Mouse (Mus musculus) left cerebral cortex, postnatal 4 days (tissue): Measurements from ENCODE around the gene Slc12a5. TPM values are rescaled to one million over a fixed set of nuclear protein-coding genes. Genes with fewer than 3 reads are reported as not detected.

Source experiments
- DNase-seq: peaks from one replicate; pipeline ENCODE4 v3.0.0-alpha.2; 2022
- intact Hi-C: fragments of 180-260 bp; cut with DNase I; formaldehyde crosslinking; loops from one replicate; pipeline ENCODE4 v1.15.1; 2025
- total RNA-seq, 2 experiments: library from RNA; stranded (reverse); gene quantifications; 2 replicates each; pipeline ENCODE4 v1.2.3; 2021

Gene Slc12a5
- total RNA-seq, 2 experiments from 2014 or later, result 158 to 181 TPM

GRCm38 (mm10) chr2:165014935-165015334 is 54.3 kb downstream of the Slc12a5 start:
- DNase-seq, result no peak
- intact Hi-C loops, result no loop called here

DNA sequence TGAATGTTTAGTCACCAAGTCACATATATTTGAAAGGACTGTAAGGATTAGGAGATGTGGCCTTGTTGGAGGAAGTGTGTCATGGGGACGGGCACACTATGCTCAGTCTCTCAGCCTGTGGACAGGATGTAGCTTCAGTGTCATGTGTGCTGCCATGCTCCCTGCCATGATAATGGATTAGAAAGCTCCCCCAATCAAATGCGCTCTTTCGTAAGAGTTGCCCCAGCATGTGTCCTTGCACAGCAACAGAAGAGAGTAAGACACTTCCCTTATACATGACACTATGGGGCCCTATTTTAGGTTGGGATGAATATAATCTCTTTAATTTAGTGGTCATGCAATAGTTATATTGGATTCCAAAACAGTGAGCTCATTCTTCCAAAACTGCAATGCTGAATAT is 59.9 kb downstream of the Slc12a5 start:
- intact Hi-C loops, result no loop called here
- no peak for DNase-seq

DNA sequence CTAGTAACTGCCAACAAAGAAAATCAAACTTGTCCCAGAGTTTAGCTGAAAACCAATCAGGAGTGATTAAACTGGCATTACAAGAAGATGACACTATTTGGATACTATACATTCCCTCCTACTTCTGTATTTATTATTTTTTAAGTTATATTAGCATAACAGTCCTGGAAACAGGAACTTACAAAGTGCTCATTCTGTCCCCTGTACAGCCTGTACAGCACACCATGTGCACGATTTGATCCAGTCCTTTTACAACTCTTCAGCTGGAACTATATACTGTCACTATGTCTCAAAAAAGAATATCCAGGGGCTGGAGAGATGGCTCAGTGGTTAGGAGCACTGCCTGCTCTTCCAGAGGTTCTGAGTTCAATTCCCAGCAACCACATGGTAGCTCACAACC is 66.6 kb downstream of the Slc12a5 start:
- DNase-seq, result no peak
- intact Hi-C loops, result no loop called here

GRCm38 (mm10) chr2:165032533-165032932 is 71.9 kb downstream of the Slc12a5 start:
- no peak for DNase-seq
- intact Hi-C loops, result no loop called here

DNA sequence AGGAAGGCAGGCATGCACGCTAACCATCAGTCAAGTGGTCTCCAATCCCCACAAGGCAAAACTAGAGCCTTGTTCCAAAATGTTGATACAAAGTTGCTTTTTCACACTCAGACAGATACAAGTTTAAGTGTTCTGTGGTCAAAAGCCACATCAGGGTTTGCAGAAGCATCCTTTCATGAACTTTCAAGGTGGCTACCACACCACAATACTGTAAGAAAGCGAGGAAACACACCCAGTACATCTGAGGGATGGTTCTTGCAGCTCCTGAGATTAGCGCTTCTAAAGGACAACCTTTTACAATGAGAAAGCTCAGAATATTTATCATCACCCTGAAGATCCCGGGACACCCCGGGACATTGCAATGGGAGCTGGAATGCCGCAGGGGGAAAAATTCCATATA is 72.7 kb downstream of the Slc12a5 start:
- intact Hi-C loops, result no loop called here
- no peak for DNase-seq

DNA sequence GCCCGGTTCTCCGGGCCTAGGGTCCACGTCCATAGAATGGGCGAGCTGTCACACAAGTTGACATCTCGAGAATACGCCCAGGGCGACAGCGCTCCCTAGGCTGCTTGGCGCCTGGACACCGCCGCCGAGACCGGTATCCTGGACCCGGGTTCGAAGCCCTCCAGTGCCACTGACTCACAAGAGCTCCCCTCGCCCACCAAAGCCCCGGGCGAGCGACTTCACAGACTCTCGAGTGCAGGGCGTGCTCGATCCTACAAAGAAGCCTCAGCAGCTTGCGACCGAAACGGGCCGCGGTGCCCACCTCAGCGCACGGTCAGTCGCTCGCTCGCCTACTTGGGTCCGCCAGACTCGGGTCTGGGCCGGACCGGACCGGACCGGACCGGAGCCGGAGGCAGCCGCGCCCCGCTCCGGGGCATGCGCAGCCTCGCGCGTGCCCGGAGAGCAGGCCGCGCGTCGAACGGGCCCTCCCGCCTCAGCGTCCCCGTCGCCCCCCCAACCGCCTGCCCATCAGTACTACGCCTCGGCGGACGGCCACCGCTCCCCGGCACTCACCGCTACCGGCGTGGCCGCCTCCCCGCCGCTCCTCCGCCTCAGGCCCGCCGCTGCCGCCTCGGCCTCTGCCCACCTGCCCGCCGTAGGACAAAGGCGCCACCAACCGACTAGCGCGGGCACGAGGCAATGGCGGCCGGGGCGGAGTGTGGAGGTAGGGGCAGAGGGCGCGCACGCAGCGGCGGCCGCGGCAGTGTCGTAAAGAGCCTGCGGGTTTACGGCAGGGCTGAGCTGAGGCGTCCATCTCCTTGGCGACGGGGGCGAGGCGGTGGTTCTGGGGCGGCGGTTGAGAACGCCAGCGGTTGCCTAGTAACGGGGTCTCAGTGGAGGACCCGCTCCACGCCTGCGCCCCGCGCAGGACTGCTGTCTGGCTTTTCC is 73.8 kb downstream of the Slc12a5 start, which contains the start of gene Ncoa5:
TSS of gene Ncoa5 (minus strand) at position 737 of the 927 bp plus-strand sequence.
- DNase-seq, result peak; percentile 99
- intact Hi-C loops, result no loop called here

- no peak for DNase-seq
- intact Hi-C loops, result no loop called here
These were observed 74.4 kb downstream of the Slc12a5 start for GRCm38 (mm10) chr2:165035058-165035431.

- DNase-seq, result no peak
- intact Hi-C loops, result no loop called here
These were observed 76.8 kb downstream of the Slc12a5 start for GRCm38 (mm10) chr2:165037415-165037814.

DNA sequence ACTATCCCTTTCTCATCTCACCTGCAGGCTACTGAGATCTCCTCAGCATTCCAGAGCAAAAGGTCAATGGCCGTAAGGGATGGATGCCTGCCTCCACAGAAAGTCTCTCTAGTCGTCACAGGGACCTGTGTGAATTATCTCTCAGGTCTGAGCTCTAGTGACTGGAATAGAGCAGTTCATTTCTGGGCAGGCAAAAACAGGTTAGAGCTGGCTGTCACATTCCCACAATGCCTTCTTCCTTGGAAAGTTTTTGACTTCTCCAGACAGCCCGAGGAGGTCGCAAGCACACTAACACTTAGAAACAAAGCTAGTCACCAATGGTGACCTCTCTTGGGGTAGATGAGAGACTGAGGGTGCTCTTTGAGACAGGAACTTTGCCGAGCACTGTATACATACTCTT is 81.5 kb downstream of the Slc12a5 start:
- DNase-seq, result no peak
- intact Hi-C loops, result no loop called here

- DNase-seq, result no peak
- intact Hi-C loops, result no loop called here
These were observed 82.6 kb downstream of the Slc12a5 start for GRCm38 (mm10) chr2:165043090-165043636.

GRCm38 (mm10) chr2:165043729-165044128 is 83.1 kb downstream of the Slc12a5 start:
- DNase-seq, result no peak
- intact Hi-C loops, result no loop called here

DNA sequence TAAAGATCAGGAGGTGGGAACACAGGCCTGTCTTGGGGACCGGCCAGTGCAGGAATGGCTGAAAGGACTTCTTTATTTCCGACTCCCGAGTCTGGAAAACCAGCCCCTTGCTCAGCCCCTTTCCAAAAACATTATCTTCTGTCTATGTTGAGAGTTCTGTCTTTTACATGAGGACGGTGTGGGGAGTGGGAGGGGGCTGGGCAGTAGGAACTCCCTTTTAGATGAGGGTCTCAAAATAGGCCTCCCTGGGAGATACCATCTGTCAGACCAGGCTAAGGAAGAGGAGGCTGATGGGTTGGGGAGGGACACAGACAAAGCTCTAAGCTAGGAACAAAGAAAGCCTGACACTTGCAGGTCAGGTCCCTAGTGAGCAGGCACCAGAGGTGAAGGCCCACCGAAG is 88.4 kb downstream of the Slc12a5 start:
- DNase-seq, result no peak
- intact Hi-C loops, result no loop called here

Other genes starting within 250 kb of the Slc12a5 start
- gene Spint5, start 245.5 kb upstream of the Slc12a5 start, total RNA-seq, result not detected
- 1 to 10 TPM in 1 of 2 experiments, under 1 TPM in 1; 0.60 to 1.1 TPM for gene Wfdc3, start 214.9 kb upstream of the Slc12a5 start, total RNA-seq
- 10 to 100 TPM; 35.8 to 38.1 TPM for gene Dnttip1, start 214.8 kb upstream of the Slc12a5 start, total RNA-seq
- 10 to 100 TPM; 10.8 to 14.3 TPM for gene Ube2c, start 190.9 kb upstream of the Slc12a5 start, total RNA-seq
- gene Tnnc2, start 180.8 kb upstream of the Slc12a5 start, total RNA-seq, result not detected
- 10 to 100 TPM; 52.8 to 56.9 TPM for gene Snx21, start 175.0 kb upstream of the Slc12a5 start, total RNA-seq
- 10 to 100 TPM; 20.6 to 20.8 TPM for gene Acot8, start 155.9 kb upstream of the Slc12a5 start, total RNA-seq
- 1 to 10 TPM; 6.9 to 8.0 TPM for gene Zswim3, start 155.7 kb upstream of the Slc12a5 start, total RNA-seq
- 10 to 100 TPM; 17.5 to 17.8 TPM for gene Zswim1, start 138.1 kb upstream of the Slc12a5 start, total RNA-seq
- 1 to 10 TPM; 1.1 to 1.2 TPM for gene Spata25, start 132.3 kb upstream of the Slc12a5 start, total RNA-seq
- gene Ctsa, start 127.9 kb upstream of the Slc12a5 start, total RNA-seq, result 10 to 100 TPM; 56.8 to 62.2 TPM
- gene Neurl2, start 127.3 kb upstream of the Slc12a5 start, total RNA-seq, result 1 to 10 TPM; 5.1 to 5.6 TPM
- 10 to 100 TPM; 63.5 to 71.3 TPM for gene Pltp, start 103.1 kb upstream of the Slc12a5 start, total RNA-seq
- 10 to 100 TPM; 53.9 to 61.4 TPM for gene Pcif1, start 81.5 kb upstream of the Slc12a5 start, total RNA-seq
- 10 to 100 TPM; 30.0 to 31.2 TPM for gene Zfp335, start 49.0 kb upstream of the Slc12a5 start, total RNA-seq
- gene Mmp9, start 20.0 kb upstream of the Slc12a5 start, total RNA-seq, result 1 to 10 TPM; 2.1 to 2.3 TPM
- gene Ncoa5, start 74.1 kb downstream of the Slc12a5 start, total RNA-seq, result 100 to 1,000 TPM; 107 to 111 TPM
- gene Cd40, start 94.8 kb downstream of the Slc12a5 start, total RNA-seq, result 1 to 10 TPM; 2.3 to 4.2 TPM
- gene 1700025C18Rik, start 129.9 kb downstream of the Slc12a5 start, total RNA-seq, result not detected